Mouse (Mus musculus): ENCODE results near the gene Ttc7b. TPM values are rescaled to one million over a fixed set of nuclear protein-coding genes. Genes with fewer than 3 reads are reported as not detected.

Ttc7b gene
- polyA plus RNA-seq, 1 experiment from 2014 or later: 1.2 TPM

- no peak for DNase-seq
- H3K9me3 ChIP-seq (replicated peaks): no peaks in the 10 kb centered on the region
- H3K36me3 ChIP-seq: no peaks in the 10 kb centered on the region
- H3K27ac ChIP-seq: no peak overlapping the region
- no peak overlapping the region for H3K4me3 ChIP-seq (replicated peaks)
- no peaks in the 10 kb centered on the region for H3K27me3 ChIP-seq
- H3K4me2 ChIP-seq: no peak overlapping the region
- 59% methylated on average over 7 of the region's 7 CpGs for WGBS (ENCODE audit: insufficient replicate concordance)
- no peak overlapping the region for H3K9ac ChIP-seq
- no peak for ATAC-seq (ENCODE audit: low read depth)
- H3K4me1 ChIP-seq (replicated peaks): peaks cover 13% of the 10 kb centered on the region
These were observed 113.3 kb downstream of the Ttc7b start for GRCm38 (mm10) chr12:100407371-100407770.

- peaks cover 13% of the 10 kb centered on the region for H3K4me1 ChIP-seq (replicated peaks)
- H3K27me3 ChIP-seq: no peaks in the 10 kb centered on the region
- H3K9ac ChIP-seq: no peak overlapping the region
- DNase-seq (no peak), ATAC-seq (ENCODE audit: low read depth) (no peak)
- 43% methylated on average over 11 of the region's 11 CpGs for WGBS (ENCODE audit: insufficient replicate concordance)
- no peak overlapping the region for H3K27ac ChIP-seq
- no peaks in the 10 kb centered on the region for H3K9me3 ChIP-seq (replicated peaks)
- H3K4me3 ChIP-seq (replicated peaks): no peak overlapping the region
- no peaks in the 10 kb centered on the region for H3K36me3 ChIP-seq
- no peak overlapping the region for H3K4me2 ChIP-seq
These were observed 114.5 kb downstream of the Ttc7b start for GRCm38 (mm10) chr12:100406094-100406493.

GRCm38 (mm10) chr12:100405512-100406030 lies 115.1 kb downstream of the Ttc7b start:
- no peak overlapping the region for H3K27ac ChIP-seq
- H3K4me1 ChIP-seq (replicated peaks): peaks cover 15% of the 10 kb centered on the region
- DNase-seq: no peak
- no peak overlapping the region for H3K9ac ChIP-seq
- no peak for ATAC-seq (ENCODE audit: low read depth)
- H3K36me3 ChIP-seq: no peaks in the 10 kb centered on the region
- H3K4me2 ChIP-seq: no peak overlapping the region
- H3K4me3 ChIP-seq (replicated peaks): no peak overlapping the region
- no peaks in the 10 kb centered on the region for H3K9me3 ChIP-seq (replicated peaks)
- WGBS (ENCODE audit: insufficient replicate concordance): 72% methylated on average over 8 of the region's 8 CpGs
- H3K27me3 ChIP-seq: no peaks in the 10 kb centered on the region

- Histone ChIP-seq H3K27me3 (no peaks in the 10 kb centered on the region), H3K4me2 (no peak overlapping the region), H3K9ac (no peak overlapping the region), H3K4me1 (replicated peaks) (peaks cover 12% of the 10 kb centered on the region), H3K9me3 (replicated peaks) (no peaks in the 10 kb centered on the region), H3K36me3 (no peaks in the 10 kb centered on the region), H3K4me3 (replicated peaks) (no peak overlapping the region), H3K27ac (no peak overlapping the region)
- 69% methylated on average over 3 of the region's 3 CpGs for WGBS (ENCODE audit: insufficient replicate concordance)
- ATAC-seq (ENCODE audit: low read depth) (no peak), DNase-seq (no peak)
These were observed 116.2 kb downstream of the Ttc7b start for GRCm38 (mm10) chr12:100404430-100404829.

GRCm38 (mm10) chr12:100403005-100403324 lies 117.7 kb downstream of the Ttc7b start:
- DNase-seq (no peak), ATAC-seq (ENCODE audit: low read depth) (no peak)
- no peak overlapping the region for H3K4me3 ChIP-seq (replicated peaks)
- H3K36me3 ChIP-seq: no peaks in the 10 kb centered on the region
- H3K27me3 ChIP-seq: no peaks in the 10 kb centered on the region
- no peak overlapping the region for H3K27ac ChIP-seq
- no peak overlapping the region for H3K9ac ChIP-seq
- no peak overlapping the region for H3K4me2 ChIP-seq
- H3K4me1 ChIP-seq (replicated peaks): peaks cover 15% of the 10 kb centered on the region
- WGBS (ENCODE audit: insufficient replicate concordance): 77% methylated on average over 4 of the region's 4 CpGs
- H3K9me3 ChIP-seq (replicated peaks): no peaks in the 10 kb centered on the region

GRCm38 (mm10) chr12:100402296-100403004 lies 118.2 kb downstream of the Ttc7b start:
- H3K9me3 ChIP-seq (replicated peaks): no peaks in the 10 kb centered on the region
- H3K9ac ChIP-seq: no peak overlapping the region
- H3K27me3 ChIP-seq: no peaks in the 10 kb centered on the region
- no peak overlapping the region for H3K4me3 ChIP-seq (replicated peaks)
- H3K4me2 ChIP-seq: no peak overlapping the region
- H3K27ac ChIP-seq: no peak overlapping the region
- 70% methylated on average over 10 of the region's 10 CpGs for WGBS (ENCODE audit: insufficient replicate concordance)
- H3K4me1 ChIP-seq (replicated peaks): peaks cover 15% of the 10 kb centered on the region
- ATAC-seq (ENCODE audit: low read depth) (no peak), DNase-seq (no peak)
- no peaks in the 10 kb centered on the region for H3K36me3 ChIP-seq

GRCm38 (mm10) chr12:100400119-100400518 lies 120.5 kb downstream of the Ttc7b start:
- Histone ChIP-seq H3K9ac (no peak overlapping the region), H3K27ac (no peak overlapping the region), H3K4me2 (no peak overlapping the region), H3K36me3 (no peaks in the 10 kb centered on the region), H3K4me3 (replicated peaks) (no peak overlapping the region), H3K27me3 (no peaks in the 10 kb centered on the region), H3K4me1 (replicated peaks) (0 out of 2 replicates have a peak, but pooled peaks cover 5% of the 10 kb centered on the region), H3K9me3 (replicated peaks) (no peaks in the 10 kb centered on the region)
- DNase-seq (no peak), ATAC-seq (ENCODE audit: low read depth) (no peak)
- 84% methylated on average over 3 of the region's 3 CpGs for WGBS (ENCODE audit: insufficient replicate concordance)

GRCm38 (mm10) chr12:100399126-100399727 lies 121.4 kb downstream of the Ttc7b start:
- H3K4me3 ChIP-seq (replicated peaks): no peak overlapping the region
- no peaks in the 10 kb centered on the region for H3K27me3 ChIP-seq
- 69% methylated on average over 5 of the region's 5 CpGs for WGBS (ENCODE audit: insufficient replicate concordance)
- 0 out of 2 replicates have a peak, but pooled peaks cover 4% of the 10 kb centered on the region for H3K36me3 ChIP-seq
- DNase-seq: no peak
- no peak overlapping the region for H3K9ac ChIP-seq
- no peaks in the 10 kb centered on the region for H3K9me3 ChIP-seq (replicated peaks)
- H3K27ac ChIP-seq: no peak overlapping the region
- no peak overlapping the region for H3K4me2 ChIP-seq
- H3K4me1 ChIP-seq (replicated peaks): 0 out of 2 replicates have a peak, but pooled peaks cover 5% of the 10 kb centered on the region
- ATAC-seq (ENCODE audit: low read depth): no peak

- Histone ChIP-seq H3K9ac (no peak overlapping the region), H3K4me3 (replicated peaks) (no peak overlapping the region), H3K4me2 (no peak overlapping the region), H3K36me3 (0 out of 2 replicates have a peak, but pooled peaks cover 4% of the 10 kb centered on the region), H3K27ac (no peak overlapping the region), H3K4me1 (replicated peaks) (peaks cover 9% of the 10 kb centered on the region), H3K27me3 (no peaks in the 10 kb centered on the region), H3K9me3 (replicated peaks) (no peaks in the 10 kb centered on the region)
- WGBS (ENCODE audit: insufficient replicate concordance): 61% methylated on average over 8 of the region's 8 CpGs
- no peak for DNase-seq
- ATAC-seq (ENCODE audit: low read depth): no peak
These were observed 122.2 kb downstream of the Ttc7b start for GRCm38 (mm10) chr12:100398268-100398943.

GRCm38 (mm10) chr12:100397432-100398146 lies 123.0 kb downstream of the Ttc7b start:
- Histone ChIP-seq H3K4me3 (replicated peaks) (no peak overlapping the region), H3K4me2 (no peak overlapping the region), H3K27me3 (no peaks in the 10 kb centered on the region), H3K9me3 (replicated peaks) (no peaks in the 10 kb centered on the region), H3K9ac (no peak overlapping the region), H3K36me3 (0 out of 2 replicates have a peak, but pooled peaks cover 4% of the 10 kb centered on the region), H3K27ac (no peak overlapping the region), H3K4me1 (replicated peaks) (peaks cover 13% of the 10 kb centered on the region)
- 82% methylated on average over 15 of the region's 15 CpGs for WGBS (ENCODE audit: insufficient replicate concordance)
- no peak for ATAC-seq (ENCODE audit: low read depth)
- DNase-seq: no peak

- DNase-seq: no peak
- WGBS (ENCODE audit: insufficient replicate concordance): 81% methylated on average over 2 of the region's 2 CpGs
- H3K9me3 ChIP-seq (replicated peaks): no peaks in the 10 kb centered on the region
- no peak overlapping the region for H3K4me3 ChIP-seq (replicated peaks)
- no peak overlapping the region for H3K27ac ChIP-seq
- no peak for ATAC-seq (ENCODE audit: low read depth)
- H3K27me3 ChIP-seq: no peaks in the 10 kb centered on the region
- no peak overlapping the region for H3K4me2 ChIP-seq
- H3K36me3 ChIP-seq: peaks cover 10% of the 10 kb centered on the region; the same call in 1 of the 2 replicates
- H3K4me1 ChIP-seq (replicated peaks): peaks cover 13% of the 10 kb centered on the region
- no peak overlapping the region for H3K9ac ChIP-seq
These were observed 123.8 kb downstream of the Ttc7b start for GRCm38 (mm10) chr12:100396806-100397205.
